Mouse (Mus musculus) lung, postnatal 0 days (tissue): Measurements from ENCODE around the gene Inpp5b. TPM values are rescaled to one million over a fixed set of nuclear protein-coding genes. Genes with fewer than 3 reads are reported as not detected.

Experiments used
- ATAC-seq: fragments of 200-750 bp; cut with Nextera tagmentation; 2 replicates; pipeline ENCODE4 v1.8.0; 2017; ENCODE audit warnings: moderate library complexity
- DNase-seq: peaks from one replicate; pipeline ENCODE4 v3.0.0-alpha.2; 2016; ENCODE audit warnings: low spot score
- H3K27ac ChIP-seq: fragments of 300-500 bp; sonication (generic); 2 replicates; pipeline ENCODE4 v1.5.1; 2014; ENCODE audit warnings: antibody characterized with exemption, mild to moderate bottlenecking, low read length, mixed read lengths
- H3K27me3 ChIP-seq: fragments of 300-500 bp; sonication (generic); replicated peaks from 2 replicates; pipeline ENCODE4 v1.6.1; 2014; ENCODE audit warnings: low read length, mixed read lengths; ENCODE audit not compliant: insufficient read depth
- H3K36me3 ChIP-seq: fragments of 300-500 bp; sonication (generic); 2 replicates; pipeline ENCODE4 v1.6.1; 2014; ENCODE audit warnings: low read length, mixed read lengths; ENCODE audit not compliant: insufficient read depth
- H3K4me1 ChIP-seq: fragments of 300-500 bp; sonication (generic); 2 replicates; pipeline ENCODE4 v1.6.1; 2014; ENCODE audit warnings: antibody characterized with exemption, low read depth, low read length, mixed read lengths; ENCODE audit not compliant: insufficient read depth
- H3K4me2 ChIP-seq: fragments of 300-500 bp; sonication (generic); replicated peaks from 2 replicates; pipeline ENCODE4 v1.6.1; 2014; ENCODE audit warnings: low read depth, mild to moderate bottlenecking, low read length, moderate library complexity, mixed read lengths
- H3K4me3 ChIP-seq: fragments of 300-500 bp; sonication (generic); 2 replicates; pipeline ENCODE4 v1.5.1; 2014; ENCODE audit warnings: low read depth, low read length
- H3K9ac ChIP-seq: fragments of 300-500 bp; sonication (generic); replicated peaks from 2 replicates; pipeline ENCODE4 v1.6.1; 2014; ENCODE audit warnings: low read depth, mild to moderate bottlenecking
- H3K9me3 ChIP-seq: fragments of 300-500 bp; sonication (generic); 2 replicates; pipeline ENCODE4 v1.6.1; 2016; ENCODE audit warnings: low read length, mixed read lengths
- CTCF ChIP-seq: IDR thresholded peaks from 2 replicates; pipeline ENCODE4 v1.5.1; 2016; ENCODE audit warnings: antibody characterized with exemption, mild to moderate bottlenecking
- EP300 ChIP-seq: IDR thresholded peaks from 2 replicates; pipeline ENCODE4 v1.6.1; 2016; ENCODE audit warnings: antibody characterized with exemption, mild to moderate bottlenecking, control low read depth
- WGBS: fragments of 180-500 bp; shearing (Covaris S2); extraction: QIAGEN DNeasy Blood & Tissue Kit; methylation state at CpG from one replicate; pipeline ENCODE4 v1.1.7; 2014; 5-methylcytosine and 5-hydroxymethylcytosine counted together
- polyA plus RNA-seq: library from polyadenylated mRNA; unstranded; fragments of >200 nt; fragmentation: Nextera tagmentation; extraction: Ambion mirVana; gene quantifications from 2 replicates; pipeline ENCODE4 v1.2.1, GENCODE M21; 2015

The Inpp5b gene
- polyA plus RNA-seq, 1 experiment from 2014 or later = 59.6 TPM

- Histone ChIP-seq H3K4me3 (no peak overlapping the region), H3K4me2 (no peak overlapping the region), H3K4me1 (0 out of 2 replicates have a peak, but pooled peaks cover 3% of the 10 kb centered on the region), H3K27ac (no peak overlapping the region), H3K27me3 (no peaks in the 10 kb centered on the region), H3K36me3 (peaks cover 1% of the 10 kb centered on the region; the same call in 1 of the 2 replicates), H3K9me3 (no peaks in the 10 kb centered on the region), H3K9ac (no peak overlapping the region)
- DNase-seq (no peak), ATAC-seq (no peak)
- TF ChIP-seq CTCF (no peak), EP300 (no peak)
- WGBS = 81% methylated on average over 6 of the region's 6 CpGs
Observed at GRCm38 (mm10) chr4:124773995-124774394, 32.3 kb downstream of the Inpp5b start.

- no peak for TF ChIP-seq EP300
- TF ChIP-seq CTCF = no peak
- H3K9ac ChIP-seq = no peak overlapping the region
- H3K27ac ChIP-seq = no peak overlapping the region
- WGBS = 61% methylated on average over 2 of the region's 2 CpGs
- no peak for ATAC-seq
- no peaks in the 10 kb centered on the region for H3K27me3 ChIP-seq
- 0 out of 2 replicates have a peak, but pooled peaks cover 3% of the 10 kb centered on the region for H3K4me1 ChIP-seq
- no peak for DNase-seq
- no peak overlapping the region for H3K4me2 ChIP-seq
- peaks cover 5% of the 10 kb centered on the region; the same call in 1 of the 2 replicates for H3K36me3 ChIP-seq
- H3K9me3 ChIP-seq = no peaks in the 10 kb centered on the region
- no peak overlapping the region for H3K4me3 ChIP-seq
Observed at GRCm38 (mm10) chr4:124774429-124774828, 32.8 kb downstream of the Inpp5b start.

DNA sequence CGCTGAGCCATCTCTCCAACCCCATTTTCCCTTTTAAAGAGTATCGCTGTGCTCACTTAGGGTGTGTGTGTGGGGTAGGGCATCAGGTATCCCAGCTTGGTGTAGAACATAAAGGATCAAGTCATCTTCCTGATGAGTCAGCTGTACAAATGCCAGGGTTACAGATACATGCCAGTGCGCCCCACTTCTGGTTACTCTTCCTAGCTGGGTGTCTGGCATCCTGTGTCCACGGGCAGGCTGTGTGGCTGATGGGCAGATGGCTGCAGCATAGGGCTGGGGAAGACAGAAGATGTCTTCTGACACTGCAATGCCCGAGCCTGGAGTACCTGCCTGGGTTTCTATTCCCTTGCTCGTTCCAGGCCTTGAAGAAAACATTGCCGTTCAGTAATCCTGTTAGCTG lies 39.7 kb downstream of the Inpp5b start:
- TF ChIP-seq EP300 (no peak), CTCF (no peak)
- no peaks in the 10 kb centered on the region for H3K27me3 ChIP-seq
- ATAC-seq (no peak), DNase-seq (no peak)
- H3K9me3 ChIP-seq = no peaks in the 10 kb centered on the region
- H3K36me3 ChIP-seq = peaks cover 37% of the 10 kb centered on the region
- no peak overlapping the region for H3K4me3 ChIP-seq
- no peak overlapping the region for H3K9ac ChIP-seq
- 89% methylated on average over 7 of the region's 7 CpGs for WGBS
- no peak overlapping the region for H3K27ac ChIP-seq
- H3K4me1 ChIP-seq = no peaks in the 10 kb centered on the region
- no peak overlapping the region for H3K4me2 ChIP-seq

- no peaks in the 10 kb centered on the region for H3K9me3 ChIP-seq
- H3K9ac ChIP-seq = no peak overlapping the region
- no peak for TF ChIP-seq EP300
- no peak for TF ChIP-seq CTCF
- peaks cover 48% of the 10 kb centered on the region for H3K36me3 ChIP-seq
- no peak for ATAC-seq
- no peak overlapping the region for H3K4me2 ChIP-seq
- no peaks in the 10 kb centered on the region for H3K27me3 ChIP-seq
- H3K4me1 ChIP-seq = no peaks in the 10 kb centered on the region
- no peak for DNase-seq
- 91% methylated on average over 8 of the region's 8 CpGs for WGBS
- no peak overlapping the region for H3K4me3 ChIP-seq
- no peak overlapping the region for H3K27ac ChIP-seq
Observed at GRCm38 (mm10) chr4:124782395-124782794, 40.7 kb downstream of the Inpp5b start.

- DNase-seq = no peak
Observed at GRCm38 (mm10) chr4:124783937-124784336, 42.3 kb downstream of the Inpp5b start.

GRCm38 (mm10) chr4:124790013-124790412 lies 48.4 kb downstream of the Inpp5b start:
- TF ChIP-seq CTCF (no peak), EP300 (no peak)
- H3K27ac ChIP-seq = no peak overlapping the region

More at GRCm38 (mm10) chr4:124783937-124784336, 42.3 kb downstream of the Inpp5b start:
- 92% methylated on average over 8 of the region's 8 CpGs for WGBS
- no peak for ATAC-seq
- Histone ChIP-seq H3K4me2 (no peak overlapping the region), H3K4me1 (no peaks in the 10 kb centered on the region), H3K9me3 (no peaks in the 10 kb centered on the region), H3K4me3 (no peak overlapping the region), H3K9ac (no peak overlapping the region), H3K27me3 (no peaks in the 10 kb centered on the region), H3K36me3 (peaks cover 59% of the 10 kb centered on the region; the same call in 1 of the 2 replicates), H3K27ac (no peak overlapping the region)
- TF ChIP-seq EP300 (no peak), CTCF (no peak)

DNA sequence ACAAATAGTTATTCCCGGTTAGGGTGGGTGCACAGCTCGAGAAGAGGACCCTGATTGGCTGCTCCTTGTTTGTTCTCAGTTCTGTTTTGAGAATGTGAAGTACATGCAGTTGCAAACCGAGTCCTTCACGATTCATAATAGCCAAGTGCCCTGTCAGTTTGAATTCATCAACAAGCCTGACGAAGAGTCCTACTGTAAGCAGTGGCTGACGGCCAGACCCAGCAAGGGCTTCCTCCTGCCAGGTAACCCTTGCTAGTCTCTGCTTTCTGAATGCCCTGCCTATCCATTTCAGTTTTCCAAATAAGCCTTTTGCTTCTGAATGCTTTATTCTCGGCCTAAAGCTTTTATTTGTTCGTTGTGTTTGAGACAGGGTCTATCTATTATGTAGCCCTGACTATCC lies 50.5 kb downstream of the Inpp5b start:
- WGBS = 78% methylated on average over 8 of the region's 8 CpGs
- no peak overlapping the region for H3K27ac ChIP-seq
- DNase-seq (no peak), ATAC-seq (no peak)
- H3K4me1 ChIP-seq = no peaks in the 10 kb centered on the region
- no peak overlapping the region for H3K4me3 ChIP-seq
- no peak for TF ChIP-seq EP300
- TF ChIP-seq CTCF = no peak
- H3K27me3 ChIP-seq = no peaks in the 10 kb centered on the region
- H3K9ac ChIP-seq = no peak overlapping the region
- H3K9me3 ChIP-seq = no peaks in the 10 kb centered on the region
- H3K4me2 ChIP-seq = no peak overlapping the region
- peaks cover 64% of the 10 kb centered on the region for H3K36me3 ChIP-seq

More at GRCm38 (mm10) chr4:124790013-124790412, 48.4 kb downstream of the Inpp5b start:
- no peak for ATAC-seq
- DNase-seq = no peak
- H3K9ac ChIP-seq = no peak overlapping the region
- no peaks in the 10 kb centered on the region for H3K9me3 ChIP-seq
- no peak overlapping the region for H3K4me2 ChIP-seq
- 67% methylated on average over 4 of the region's 4 CpGs for WGBS
- H3K36me3 ChIP-seq = peaks cover 70% of the 10 kb centered on the region
- no peak overlapping the region for H3K4me3 ChIP-seq
- no peaks in the 10 kb centered on the region for H3K27me3 ChIP-seq
- no peaks in the 10 kb centered on the region for H3K4me1 ChIP-seq
